Mouse (Mus musculus): ENCODE measurements around the gene Gtf2a1. TPM values are rescaled to one million over a fixed set of nuclear protein-coding genes. Genes with fewer than 3 reads are reported as not detected.

Gtf2a1 gene
- 28.0 and 29.3 TPM in 2 replicates for polyA plus RNA-seq (2016; fragmentation: Nextera tagmentation; extraction: Ambion mirVana)

GRCm38 (mm10) chr12:91589847-91590690 lies at the start of gene Gtf2a1:
Gene Gtf2a1 (minus strand): TSS chr12:91590487.
- Histone ChIP-seq H3K27ac (peak within 1 kb of the TSS; percentile 100), H3K4me1 (peaks cover 23% of the 10 kb centered on the region), H3K36me3 (peaks cover 16% of the 10 kb centered on the region), H3K27me3 (replicated peaks) (no peaks in the 10 kb centered on the region), H3K4me3 (peak within 1 kb of the TSS; percentile 89), H3K4me2 (peak within 1 kb of the TSS; percentile 82), H3K9ac (peak within 1 kb of the TSS; percentile 99), H3K9me3 (replicated peaks) (no peaks in the 10 kb centered on the region)
- peak; percentile 84 for ATAC-seq
- WGBS (ENCODE audit: insufficient replicate concordance) = under 1% methylated on average over 60 of the region's 99 CpGs

DNA sequence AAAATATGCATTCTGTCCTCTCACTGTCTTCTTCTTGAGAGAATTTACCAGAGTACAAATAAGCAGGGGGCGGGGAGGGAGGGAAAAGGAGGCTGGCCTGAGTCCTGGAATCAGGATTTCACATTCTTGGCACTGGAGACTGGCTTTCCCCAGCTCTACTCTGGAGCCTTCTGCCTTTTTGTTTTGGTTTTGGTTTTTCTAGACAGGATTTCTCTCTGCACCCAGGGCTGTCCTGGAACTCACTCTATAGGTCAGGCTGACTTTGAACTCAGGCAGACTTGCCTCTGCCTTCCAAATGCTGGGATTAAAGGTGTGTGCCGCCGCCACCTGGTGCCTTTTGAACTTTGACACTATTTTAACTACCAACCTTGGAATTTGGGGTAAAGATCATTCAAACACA lies 48.1 kb upstream of the Gtf2a1 start:
- Histone ChIP-seq H3K4me1 (peaks cover 10% of the 10 kb centered on the region; the same call in 1 of the 2 replicates), H3K36me3 (peaks cover 46% of the 10 kb centered on the region), H3K9me3 (replicated peaks) (no peaks in the 10 kb centered on the region), H3K9ac (no peak overlapping the region), H3K27ac (no peak overlapping the region), H3K4me2 (no peak overlapping the region), H3K4me3 (no peak overlapping the region), H3K27me3 (replicated peaks) (no peaks in the 10 kb centered on the region)
- WGBS (ENCODE audit: insufficient replicate concordance) = 79% methylated on average over 3 of the region's 3 CpGs
- ATAC-seq = no peak

DNA sequence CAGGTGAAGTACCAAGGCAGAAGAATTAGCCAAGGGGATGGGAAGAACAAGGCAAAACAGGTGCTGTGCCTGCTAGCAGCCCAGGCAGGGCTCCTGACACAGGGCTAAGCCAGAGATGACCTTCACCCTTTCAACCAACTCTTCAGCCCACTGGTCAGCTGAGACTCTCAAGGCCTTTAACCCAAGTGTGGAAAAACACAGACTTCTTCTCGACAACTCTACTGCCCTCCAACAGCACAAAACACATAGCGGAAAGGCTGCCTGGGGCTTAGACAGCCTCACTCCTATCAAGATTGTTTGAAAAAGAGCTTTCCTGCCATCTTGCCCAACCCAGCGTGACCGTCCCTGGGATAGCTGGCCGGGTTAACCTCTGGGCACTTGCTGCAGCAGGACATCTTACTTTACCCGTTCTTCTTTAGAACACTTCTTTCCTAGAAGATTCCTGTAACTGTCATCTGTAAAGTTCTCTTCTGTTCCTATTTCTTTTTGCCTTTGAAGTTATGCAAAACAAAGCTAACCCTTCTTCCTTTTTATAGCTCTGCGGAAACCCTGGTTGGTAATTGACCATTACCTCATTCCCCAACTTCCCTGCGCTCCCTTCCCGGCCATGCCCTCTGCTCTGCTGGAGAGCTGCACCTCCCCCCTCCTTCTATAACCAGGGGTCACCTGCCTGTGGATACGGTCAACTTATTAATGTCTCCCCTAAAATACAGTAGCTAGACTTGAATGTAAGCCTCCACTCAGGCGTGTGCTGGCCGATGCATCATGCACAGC lies 47.0 kb upstream of the Gtf2a1 start:
- WGBS (ENCODE audit: insufficient replicate concordance) = 75% methylated on average over 12 of the region's 12 CpGs
- no peak overlapping the region for H3K4me2 ChIP-seq
- H3K4me3 ChIP-seq = no peak overlapping the region
- no peaks in the 10 kb centered on the region for H3K9me3 ChIP-seq (replicated peaks)
- no peaks in the 10 kb centered on the region for H3K27me3 ChIP-seq (replicated peaks)
- ATAC-seq = no peak
- H3K27ac ChIP-seq = no peak overlapping the region
- H3K36me3 ChIP-seq = peaks cover 40% of the 10 kb centered on the region
- peaks cover 10% of the 10 kb centered on the region; the same call in 1 of the 2 replicates for H3K4me1 ChIP-seq
- no peak overlapping the region for H3K9ac ChIP-seq

GRCm38 (mm10) chr12:91626482-91626881 lies 36.2 kb upstream of the Gtf2a1 start:
- 64% methylated on average over 5 of the region's 5 CpGs for WGBS (ENCODE audit: insufficient replicate concordance)
- Histone ChIP-seq H3K9ac (no peak overlapping the region), H3K27me3 (replicated peaks) (no peaks in the 10 kb centered on the region), H3K36me3 (no peaks in the 10 kb centered on the region), H3K4me1 (no peaks in the 10 kb centered on the region), H3K4me2 (no peak overlapping the region), H3K27ac (no peak overlapping the region), H3K9me3 (replicated peaks) (no peaks in the 10 kb centered on the region), H3K4me3 (no peak overlapping the region)
- no peak for ATAC-seq

DNA sequence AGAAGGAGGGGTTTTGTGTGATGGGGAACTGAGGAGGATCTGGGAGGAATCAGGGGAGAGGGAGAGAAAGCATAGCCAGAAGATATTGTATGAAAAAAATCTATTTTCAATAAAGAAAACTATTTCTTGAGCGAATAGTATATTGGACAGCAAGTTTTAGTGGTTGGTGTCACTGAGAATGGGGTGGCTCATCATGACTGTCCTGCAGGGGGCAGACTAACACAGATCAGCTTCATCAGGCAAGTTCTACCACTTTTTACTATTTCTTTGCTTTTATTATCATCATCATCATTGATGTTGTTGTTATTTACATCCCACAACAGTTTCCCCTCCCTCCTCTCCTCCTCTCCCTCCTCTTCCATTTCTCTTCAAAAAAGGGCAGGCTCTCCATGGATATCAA lies 34.7 kb upstream of the Gtf2a1 start:
- H3K36me3 ChIP-seq = no peaks in the 10 kb centered on the region
- H3K27ac ChIP-seq = no peak overlapping the region
- no peaks in the 10 kb centered on the region for H3K27me3 ChIP-seq (replicated peaks)
- H3K4me2 ChIP-seq = no peak overlapping the region
- H3K9ac ChIP-seq = no peak overlapping the region
- 48% methylated on average over 1 of the region's 1 CpGs for WGBS (ENCODE audit: insufficient replicate concordance)
- no peaks in the 10 kb centered on the region for H3K9me3 ChIP-seq (replicated peaks)
- H3K4me3 ChIP-seq = no peak overlapping the region
- ATAC-seq = no peak
- H3K4me1 ChIP-seq = no peaks in the 10 kb centered on the region

GRCm38 (mm10) chr12:91609425-91609824 lies 19.1 kb upstream of the Gtf2a1 start:
- H3K27ac ChIP-seq = no peak overlapping the region
- no peak overlapping the region for H3K9ac ChIP-seq
- H3K4me3 ChIP-seq = no peak overlapping the region
- no peaks in the 10 kb centered on the region for H3K36me3 ChIP-seq
- no peak overlapping the region for H3K4me2 ChIP-seq
- WGBS (ENCODE audit: insufficient replicate concordance) = 80% methylated on average over 5 of the region's 5 CpGs
- H3K27me3 ChIP-seq (replicated peaks) = peaks cover 7% of the 10 kb centered on the region; the same call in 1 of the 2 replicates
- no peak for ATAC-seq
- no peaks in the 10 kb centered on the region for H3K4me1 ChIP-seq
- H3K9me3 ChIP-seq (replicated peaks) = no peaks in the 10 kb centered on the region

DNA sequence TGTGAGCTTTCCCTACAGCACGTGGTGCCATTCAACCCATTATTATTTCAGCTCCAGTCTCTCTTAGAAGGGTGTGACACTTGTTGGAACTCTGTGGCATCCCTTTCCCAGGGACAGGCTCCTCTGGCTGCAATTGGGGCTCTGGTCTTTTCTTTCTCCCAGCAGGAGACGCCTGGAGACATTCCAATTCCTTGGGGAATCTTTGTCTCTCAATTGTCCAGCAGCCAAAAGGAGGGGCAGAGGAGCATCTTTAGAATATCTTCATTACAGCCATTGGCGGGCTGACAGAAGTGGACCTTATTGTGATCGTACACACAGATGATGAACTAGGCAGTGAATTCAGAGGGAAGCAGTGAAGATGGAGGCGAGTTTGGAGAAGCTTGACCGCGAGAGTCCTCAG lies 17.4 kb upstream of the Gtf2a1 start:
- no peak overlapping the region for H3K9ac ChIP-seq
- WGBS (ENCODE audit: insufficient replicate concordance) = 67% methylated on average over 7 of the region's 7 CpGs
- no peak overlapping the region for H3K27ac ChIP-seq

DNA sequence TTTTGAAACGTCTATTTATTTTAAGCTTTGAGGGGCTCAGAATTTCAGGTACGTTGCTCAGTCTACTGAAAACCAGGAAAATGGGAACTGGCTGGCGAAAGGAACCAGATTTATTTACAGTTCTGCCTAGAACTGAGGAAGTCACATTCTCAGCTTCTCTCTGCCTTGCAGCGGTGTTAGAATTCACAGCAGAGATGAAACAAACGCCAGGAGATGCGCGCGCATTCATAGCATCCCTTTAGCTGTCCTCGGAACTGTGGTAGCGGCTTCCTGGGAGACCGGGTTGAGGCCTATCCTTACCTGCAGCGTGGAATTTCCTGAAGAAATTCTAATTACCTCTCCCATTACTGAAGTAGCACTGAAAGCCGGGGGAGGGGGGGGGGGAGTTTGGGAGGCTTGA lies 16.4 kb upstream of the Gtf2a1 start:
- H3K27ac ChIP-seq = no peak overlapping the region
- H3K4me2 ChIP-seq = no peak overlapping the region
- H3K9ac ChIP-seq = no peak overlapping the region
- no peaks in the 10 kb centered on the region for H3K36me3 ChIP-seq
- H3K27me3 ChIP-seq (replicated peaks) = peaks cover 7% of the 10 kb centered on the region; the same call in 1 of the 2 replicates
- ATAC-seq = no peak
- H3K4me3 ChIP-seq = no peak overlapping the region
- 69% methylated on average over 13 of the region's 13 CpGs for WGBS (ENCODE audit: insufficient replicate concordance)
- no peaks in the 10 kb centered on the region for H3K9me3 ChIP-seq (replicated peaks)
- no peaks in the 10 kb centered on the region for H3K4me1 ChIP-seq

More for the DNA sequence above, 17.4 kb upstream of the Gtf2a1 start:
- Histone ChIP-seq H3K4me3 (no peak overlapping the region), H3K36me3 (no peaks in the 10 kb centered on the region), H3K27me3 (replicated peaks) (peaks cover 7% of the 10 kb centered on the region; the same call in 1 of the 2 replicates), H3K9me3 (replicated peaks) (no peaks in the 10 kb centered on the region), H3K4me2 (no peak overlapping the region), H3K4me1 (no peaks in the 10 kb centered on the region)
- no peak for ATAC-seq

DNA sequence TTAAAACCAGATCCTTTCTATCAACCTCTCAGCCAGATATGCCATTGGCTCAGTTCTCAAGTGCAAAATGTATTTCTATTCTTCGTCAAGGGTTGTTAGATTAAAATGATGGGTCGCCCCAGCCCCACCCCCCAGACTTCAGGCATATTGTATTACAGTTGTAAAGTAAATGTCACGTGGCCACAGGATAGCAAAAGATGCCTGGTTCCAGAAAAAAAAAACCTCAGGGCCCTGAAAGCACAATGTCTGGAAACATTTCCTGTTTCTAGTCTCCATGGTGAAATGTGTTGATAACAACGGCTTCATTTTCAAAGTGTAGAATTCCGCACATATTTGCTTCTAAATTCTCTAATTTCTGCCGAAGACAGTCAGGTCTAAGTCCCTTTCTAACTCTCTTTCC lies 14.3 kb upstream of the Gtf2a1 start:
- 46% methylated on average over 6 of the region's 6 CpGs for WGBS (ENCODE audit: insufficient replicate concordance)
- H3K4me1 ChIP-seq = no peaks in the 10 kb centered on the region
- no peak overlapping the region for H3K4me2 ChIP-seq
- no peak overlapping the region for H3K9ac ChIP-seq
- H3K27me3 ChIP-seq (replicated peaks) = peaks cover 7% of the 10 kb centered on the region; the same call in 1 of the 2 replicates
- H3K9me3 ChIP-seq (replicated peaks) = no peaks in the 10 kb centered on the region
- H3K27ac ChIP-seq = no peak overlapping the region
- no peaks in the 10 kb centered on the region for H3K36me3 ChIP-seq
- ATAC-seq = no peak
- H3K4me3 ChIP-seq = no peak overlapping the region

DNA sequence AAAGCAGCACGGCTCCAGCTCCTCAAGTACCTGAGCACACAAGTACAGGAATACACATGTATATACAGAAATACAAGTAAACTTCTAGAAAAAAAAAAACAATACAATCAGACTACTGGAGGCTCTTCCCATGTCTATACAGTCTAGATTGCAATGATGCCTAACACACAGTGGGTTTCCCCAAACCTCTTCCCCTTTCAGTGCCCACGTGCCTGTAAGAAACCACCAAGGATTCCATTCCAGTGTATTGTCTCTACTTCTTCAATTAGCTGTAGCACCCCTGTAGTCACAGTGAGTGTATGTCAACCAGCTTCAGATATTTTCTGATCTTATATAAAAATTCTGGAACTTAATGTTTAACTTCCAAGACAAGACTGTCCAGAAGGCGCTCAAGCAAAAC lies 1.8 kb upstream of the Gtf2a1 start:
- peaks cover 19% of the 10 kb centered on the region for H3K4me1 ChIP-seq

DNA sequence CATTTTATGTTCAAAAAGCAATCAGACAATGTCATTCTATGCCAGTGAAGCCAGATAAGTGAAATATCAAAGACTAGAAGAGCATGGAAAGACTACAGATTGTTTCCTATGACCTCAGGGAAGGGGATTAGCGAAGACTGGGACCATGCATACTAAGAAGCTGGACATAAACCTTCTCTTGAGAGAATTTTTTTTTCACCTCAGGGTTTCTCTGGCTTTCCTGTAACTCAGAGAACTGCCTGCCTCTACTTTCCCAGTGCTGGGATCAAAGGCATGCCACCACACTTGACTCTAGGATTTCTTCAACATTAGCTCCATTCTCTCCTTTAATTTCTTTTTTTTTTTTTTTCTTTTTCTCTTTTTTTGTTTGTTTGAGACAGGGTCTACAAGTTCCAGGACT lies 904 bp upstream of the Gtf2a1 start:
- Histone ChIP-seq H3K9ac (peak overlapping the region; percentile 78), H3K27ac (peak overlapping the region; percentile 100), H3K4me1 (peaks cover 23% of the 10 kb centered on the region), H3K4me2 (peak overlapping the region; percentile 82), H3K9me3 (replicated peaks) (no peaks in the 10 kb centered on the region), H3K27me3 (replicated peaks) (no peaks in the 10 kb centered on the region), H3K36me3 (peaks cover 6% of the 10 kb centered on the region), H3K4me3 (peak overlapping the region; percentile 89)
- WGBS (ENCODE audit: insufficient replicate concordance) = 79% methylated on average over 1 of the region's 1 CpGs
- no peak for ATAC-seq

More for the DNA sequence above, 1.8 kb upstream of the Gtf2a1 start:
- no peak overlapping the region for H3K4me3 ChIP-seq
- no peaks in the 10 kb centered on the region for H3K27me3 ChIP-seq (replicated peaks)
- H3K27ac ChIP-seq = no peak overlapping the region
- H3K9ac ChIP-seq = no peak overlapping the region
- no peaks in the 10 kb centered on the region for H3K36me3 ChIP-seq
- WGBS (ENCODE audit: insufficient replicate concordance) = 79% methylated on average over 3 of the region's 3 CpGs
- H3K9me3 ChIP-seq (replicated peaks) = no peaks in the 10 kb centered on the region
- H3K4me2 ChIP-seq = no peak overlapping the region
- no peak for ATAC-seq

- Histone ChIP-seq H3K4me1 (peaks cover 23% of the 10 kb centered on the region), H3K4me2 (peak overlapping the region; percentile 82), H3K9me3 (replicated peaks) (no peaks in the 10 kb centered on the region), H3K36me3 (peaks cover 10% of the 10 kb centered on the region), H3K27me3 (replicated peaks) (no peaks in the 10 kb centered on the region), H3K9ac (peak overlapping the region; percentile 78), H3K27ac (peak overlapping the region; percentile 100), H3K4me3 (peak overlapping the region; percentile 89)
- no peak for ATAC-seq
- WGBS (ENCODE audit: insufficient replicate concordance) = 19% methylated on average over 6 of the region's 6 CpGs
Measured at GRCm38 (mm10) chr12:91590716-91591115, 429 bp upstream of the Gtf2a1 start.
